Mouse (Mus musculus): Measurements from ENCODE around the gene Igsf21.
A peak's percentile ranks its signal among the peaks of the same experiment; 100 is the strongest.

The Igsf21 gene

GRCm38 (mm10) chr4:140192276-140193002 is 54.1 kb downstream of the Igsf21 start:
- DNase-seq = no peak

- DNase-seq = peak; percentile 55
These were observed 57.0 kb downstream of the Igsf21 start for GRCm38 (mm10) chr4:140189601-140190000.

- no peak for DNase-seq
These were observed 58.0 kb downstream of the Igsf21 start for GRCm38 (mm10) chr4:140188626-140189025.

DNA sequence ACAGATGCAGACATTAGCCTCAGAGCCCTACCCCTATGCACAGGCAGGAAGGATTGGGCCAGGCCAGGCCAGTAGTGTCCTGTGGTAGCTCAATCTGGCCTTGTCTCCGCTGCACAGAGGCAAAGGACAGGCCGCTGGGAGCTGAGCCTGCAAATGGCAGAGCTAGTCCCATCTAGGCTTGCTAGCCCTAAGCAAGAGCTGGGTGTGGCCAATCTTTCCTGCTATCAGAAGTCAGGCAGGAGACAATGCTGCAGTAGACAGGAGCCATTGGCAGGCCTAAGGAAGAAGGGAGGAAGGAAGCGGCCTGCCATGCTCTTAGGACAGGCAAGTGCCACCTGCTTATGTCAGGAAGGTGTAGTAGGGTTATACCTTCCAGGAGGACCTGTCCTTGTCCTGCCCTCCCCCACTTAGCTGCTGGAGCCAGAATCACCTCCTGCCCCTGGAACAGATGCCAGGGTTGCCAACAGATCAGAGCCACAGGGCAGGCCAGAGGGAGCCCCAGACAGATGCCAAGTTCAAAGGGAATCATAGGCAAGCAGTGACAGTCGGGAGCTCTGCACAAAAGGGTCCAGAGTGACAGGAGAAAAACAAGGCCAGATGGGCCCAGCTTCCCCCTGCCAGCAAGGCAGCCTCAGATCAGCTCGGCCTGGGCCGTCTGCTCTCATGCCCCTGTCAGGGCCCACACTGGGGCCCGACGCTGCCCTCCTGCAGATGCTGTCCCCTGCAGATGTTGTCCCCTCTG is 59.0 kb downstream of the Igsf21 start:
- no peak for DNase-seq

- DNase-seq = no peak
These were observed 67.0 kb downstream of the Igsf21 start for GRCm38 (mm10) chr4:140179576-140179975.

DNA sequence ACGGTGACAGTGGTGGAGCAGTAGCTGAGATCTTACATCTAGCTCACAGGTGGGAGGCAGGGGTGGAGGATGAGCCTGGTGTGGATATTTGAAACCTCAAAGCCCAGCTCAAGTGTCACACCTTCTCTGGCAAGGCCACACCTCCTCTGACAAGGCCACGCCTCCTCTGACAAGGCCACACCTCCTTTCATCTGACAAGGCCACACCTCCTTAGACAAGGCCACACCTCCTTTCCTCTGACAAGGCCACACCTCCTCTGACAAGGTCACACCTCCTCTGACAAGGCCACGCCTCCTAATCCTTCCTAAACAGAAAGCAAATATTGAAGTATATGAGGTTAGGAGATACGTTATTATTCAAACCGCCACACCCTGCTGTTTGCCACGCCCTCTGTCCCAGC is 69.5 kb downstream of the Igsf21 start:
- no peak for DNase-seq

DNA sequence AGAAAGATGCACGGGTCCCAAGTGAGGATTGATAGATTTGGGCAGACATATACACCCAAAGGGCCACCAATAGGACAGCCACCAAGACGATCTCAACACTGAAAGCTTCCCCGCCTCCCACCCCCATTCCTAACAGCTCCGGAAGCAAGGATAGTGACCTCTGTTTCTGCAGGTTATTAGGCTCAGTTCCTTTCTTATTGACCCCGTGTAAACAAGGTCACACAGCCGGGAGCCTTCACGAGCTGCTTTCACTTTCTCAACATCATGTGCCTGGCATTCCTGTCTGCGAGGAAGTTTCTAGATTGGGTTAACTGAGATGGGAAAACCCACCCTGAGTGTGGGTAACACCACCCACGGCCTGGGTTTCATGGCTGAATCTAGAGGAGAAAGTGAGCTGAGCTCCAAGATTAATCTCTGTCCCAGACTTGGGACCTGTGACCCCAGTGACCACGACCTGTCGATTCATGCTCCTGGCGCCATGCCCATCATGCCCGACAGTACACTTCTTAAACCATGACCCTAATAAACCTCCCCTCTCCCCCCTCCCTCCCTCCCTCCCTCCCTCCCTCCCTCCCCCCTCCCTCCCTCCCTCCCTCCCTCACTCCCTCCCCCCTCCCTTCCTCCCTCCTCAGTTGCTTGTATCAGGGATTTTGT is 72.7 kb downstream of the Igsf21 start:
- no peak for DNase-seq

DNA sequence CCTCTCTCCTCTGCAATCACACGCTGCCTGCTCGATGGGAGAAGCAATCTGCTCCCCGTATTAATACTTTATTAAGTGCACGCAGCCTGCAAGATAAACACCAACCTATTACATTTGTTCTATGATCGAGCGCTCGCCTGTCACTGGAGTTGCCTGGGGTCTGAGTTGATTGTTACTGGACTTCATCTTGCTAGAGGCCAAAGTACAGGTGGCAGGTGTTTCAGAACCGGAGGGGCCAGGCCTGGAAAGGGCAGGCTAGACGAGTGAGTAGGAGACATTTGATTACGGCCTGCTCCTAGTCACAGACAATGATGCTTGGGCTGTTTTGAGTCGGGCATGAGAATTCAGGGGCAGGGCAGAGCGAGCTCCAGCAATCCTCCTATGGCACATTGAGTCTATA is 73.5 kb downstream of the Igsf21 start:
- DNase-seq = no peak

DNA sequence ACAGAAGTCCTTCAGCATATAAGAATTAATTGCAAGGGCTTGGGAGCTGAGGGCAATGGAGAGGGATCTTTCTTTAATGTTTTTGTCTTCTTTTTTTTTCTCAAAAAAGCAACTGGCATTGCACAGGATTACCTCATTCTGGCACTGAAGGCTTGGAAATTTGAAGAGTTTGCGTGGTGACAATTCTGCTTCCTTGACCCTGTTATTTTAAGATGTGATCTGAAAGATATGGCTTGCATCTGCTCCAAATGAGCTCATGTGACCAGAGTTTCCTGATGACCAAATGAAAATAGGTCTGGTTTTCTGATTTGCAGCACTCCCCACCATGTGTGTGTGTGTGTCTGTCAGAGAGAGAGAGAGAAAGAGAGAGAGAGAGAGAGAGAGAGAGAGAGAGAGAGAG is 74.7 kb downstream of the Igsf21 start:
- DNase-seq = no peak

DNA sequence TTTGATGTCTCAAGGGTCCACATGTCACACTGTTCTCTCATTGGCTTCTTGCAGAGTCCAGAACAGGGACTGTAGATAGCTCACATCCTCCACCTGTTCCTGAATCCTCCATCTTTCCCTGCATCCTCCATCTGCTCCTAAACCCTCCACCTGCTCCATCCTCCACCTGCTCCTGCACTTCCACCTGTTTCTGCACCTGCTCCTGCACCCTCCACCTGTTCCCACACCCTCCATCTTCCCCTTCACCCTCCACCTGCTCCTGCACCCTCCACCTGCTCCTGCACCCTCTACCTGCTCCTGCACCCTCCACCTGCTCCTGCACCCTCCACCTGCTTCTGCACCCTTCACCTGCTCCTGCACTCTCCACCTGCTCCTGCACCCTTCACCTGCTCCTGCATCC is 75.4 kb downstream of the Igsf21 start:
- DNase-seq = no peak

DNA sequence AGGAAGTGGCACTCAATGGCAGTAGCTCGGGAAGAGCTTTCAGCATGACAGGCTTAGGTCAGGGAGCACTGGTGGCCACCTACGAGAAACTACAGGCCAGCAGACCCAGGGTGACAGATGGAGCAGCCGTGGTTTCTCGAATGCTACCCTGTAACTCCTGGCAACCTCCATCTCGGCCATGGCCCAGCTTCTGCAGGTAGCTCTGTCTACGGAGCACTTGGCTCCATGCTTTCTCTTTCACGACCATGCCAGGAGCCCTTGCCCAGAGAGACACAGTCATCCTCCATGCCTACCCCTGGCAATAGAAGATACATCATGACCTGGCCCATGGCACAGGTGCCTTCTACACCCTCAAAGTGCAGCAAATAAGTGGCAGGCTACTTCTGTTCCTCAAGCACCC is 80.7 kb downstream of the Igsf21 start:
- DNase-seq = no peak

GRCm38 (mm10) chr4:140164662-140165061 is 81.9 kb downstream of the Igsf21 start:
- no peak for DNase-seq

DNA sequence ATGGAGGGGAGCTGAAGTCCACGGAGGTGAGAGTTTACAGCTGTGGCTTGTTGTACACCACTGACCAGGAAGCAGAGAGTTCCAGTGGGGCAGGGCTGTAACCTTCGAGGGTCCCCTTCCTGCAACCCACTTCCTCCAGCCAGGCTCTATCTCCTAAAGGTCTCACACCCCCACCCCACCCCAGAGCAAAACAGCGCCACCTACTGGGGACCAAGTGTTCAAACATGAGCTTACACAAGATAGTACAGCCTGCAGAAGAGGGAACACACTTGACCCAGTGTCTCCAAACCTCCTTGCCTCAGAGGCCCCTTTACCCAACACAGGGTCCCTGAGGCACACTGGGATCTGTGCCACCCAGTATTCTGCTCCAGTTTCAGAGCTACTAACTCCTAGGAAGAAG is 87.0 kb downstream of the Igsf21 start:
- no peak for DNase-seq

- no peak for DNase-seq
These were observed 91.6 kb downstream of the Igsf21 start for GRCm38 (mm10) chr4:140154899-140155463.

DNA sequence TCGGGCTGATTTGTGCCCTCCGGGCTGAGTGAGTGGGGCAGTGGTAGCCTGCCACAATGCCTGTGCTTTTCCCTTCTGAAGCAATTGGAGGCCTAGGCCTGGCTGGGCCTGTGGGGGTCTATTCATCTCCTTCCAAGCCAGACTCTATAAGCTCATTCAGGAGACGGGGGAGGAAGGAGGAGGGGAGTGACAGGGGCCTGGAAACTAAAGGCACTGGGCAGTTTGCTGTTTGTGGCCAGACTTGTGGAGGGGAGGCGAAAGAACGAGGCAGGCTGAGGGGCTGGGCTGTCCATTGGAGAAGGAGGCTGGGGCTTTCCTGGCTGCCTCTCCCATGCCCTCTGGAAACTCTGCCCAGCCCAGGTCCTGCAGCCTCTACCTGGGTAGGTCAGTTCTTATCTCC is 92.1 kb downstream of the Igsf21 start:
- DNase-seq = no peak

GRCm38 (mm10) chr4:140153711-140154114 is 92.9 kb downstream of the Igsf21 start:
- no peak for DNase-seq

- peak; percentile 59 for DNase-seq
These were observed 93.5 kb downstream of the Igsf21 start for GRCm38 (mm10) chr4:140153101-140153500.

DNA sequence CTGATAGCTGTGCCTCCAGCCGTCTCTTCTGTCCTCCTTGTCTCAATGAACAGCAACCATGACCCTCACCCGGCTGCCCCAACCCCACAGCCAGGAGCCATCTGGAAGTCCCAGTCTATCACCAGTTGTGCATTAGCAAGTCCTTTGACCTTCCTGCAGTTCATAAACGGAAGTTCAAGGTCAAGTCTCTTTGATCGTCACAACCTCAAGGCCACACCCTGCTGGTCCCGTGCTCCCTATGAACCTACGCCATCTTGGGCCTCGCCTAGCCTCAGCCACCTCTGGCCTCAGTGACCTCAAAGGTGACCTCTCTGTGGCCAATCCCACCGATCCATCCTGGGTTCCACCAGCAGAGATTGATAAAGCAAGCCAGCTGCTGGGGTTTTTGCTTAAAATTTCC is 96.9 kb downstream of the Igsf21 start:
- no peak for DNase-seq

DNA sequence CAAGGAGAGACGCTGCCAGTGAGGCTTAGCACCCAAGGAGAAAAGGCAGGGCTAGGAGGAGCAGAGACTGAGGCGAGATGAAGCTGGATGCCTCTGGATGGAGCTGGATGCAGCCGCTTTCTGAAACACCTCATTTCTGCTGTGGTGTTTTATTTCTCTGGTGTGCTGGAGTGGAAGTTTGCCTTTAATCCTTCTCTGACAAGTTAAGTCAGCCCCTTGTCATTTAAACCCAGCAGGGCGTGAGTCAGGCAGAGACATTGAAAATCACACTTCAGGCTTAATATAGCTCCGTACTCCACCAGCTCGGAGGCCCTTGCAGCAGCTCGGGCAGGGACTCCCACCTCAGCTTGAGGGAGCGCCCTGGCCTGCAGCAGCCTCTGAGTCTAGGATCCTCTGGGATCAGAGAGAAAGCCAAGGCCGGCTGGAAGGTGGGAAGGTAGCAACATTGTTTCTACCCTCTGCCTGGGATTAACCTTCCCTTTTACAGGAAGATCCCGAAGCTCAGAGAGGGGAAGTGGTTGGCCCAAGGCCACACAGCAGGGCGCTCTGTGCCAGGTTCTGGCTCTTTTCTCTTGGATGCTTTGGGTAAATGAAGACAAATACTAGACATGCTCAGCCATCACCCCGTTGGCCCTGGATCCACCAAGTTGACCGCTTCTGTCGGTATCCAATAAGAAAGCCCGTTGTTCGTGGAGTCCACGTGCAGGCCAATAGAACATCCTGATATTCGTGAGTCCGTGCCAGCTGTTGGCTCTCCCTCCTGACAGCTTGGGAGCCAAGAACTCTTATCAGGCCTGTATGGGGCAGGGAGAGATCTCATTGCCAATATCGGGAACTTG is 98.5 kb downstream of the Igsf21 start:
- DNase-seq = no peak

DNA sequence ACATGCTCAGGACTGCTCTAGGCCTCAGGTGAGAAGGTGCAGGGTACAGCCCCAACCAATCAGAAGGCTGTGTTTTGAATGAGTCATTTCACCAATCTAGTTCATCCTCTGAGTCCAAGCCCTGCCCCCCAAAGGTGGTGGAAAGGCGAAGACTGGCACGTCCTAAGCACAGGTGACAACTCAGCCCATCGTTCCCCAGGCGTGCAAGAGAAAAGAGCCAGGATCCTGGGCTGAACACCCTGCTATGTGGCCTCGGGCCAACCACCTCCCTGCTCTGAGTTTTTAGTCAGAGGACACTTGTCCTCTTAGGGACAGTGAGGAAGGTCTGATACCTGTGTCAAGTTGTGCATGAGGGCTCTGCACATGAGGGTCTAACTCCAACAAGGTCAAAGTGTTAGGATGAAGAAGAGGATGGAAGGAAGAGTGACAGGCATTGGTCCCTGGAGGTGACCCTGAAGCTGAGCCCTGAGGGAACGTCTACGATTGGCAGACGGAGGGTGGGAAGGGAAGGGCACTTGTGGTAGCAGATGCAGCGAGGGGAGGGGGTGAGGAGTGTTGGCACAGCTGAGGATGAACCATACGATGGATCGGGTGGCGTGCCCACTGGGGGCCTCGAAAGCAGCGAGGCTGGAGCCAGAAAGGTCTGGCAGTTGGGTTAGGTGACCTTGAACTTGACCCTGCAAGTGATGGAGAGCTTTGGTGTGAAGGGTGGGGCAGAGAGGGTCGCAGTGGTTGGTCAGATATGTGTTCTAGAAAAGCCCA is 99.3 kb downstream of the Igsf21 start:
- no peak for DNase-seq

DNA sequence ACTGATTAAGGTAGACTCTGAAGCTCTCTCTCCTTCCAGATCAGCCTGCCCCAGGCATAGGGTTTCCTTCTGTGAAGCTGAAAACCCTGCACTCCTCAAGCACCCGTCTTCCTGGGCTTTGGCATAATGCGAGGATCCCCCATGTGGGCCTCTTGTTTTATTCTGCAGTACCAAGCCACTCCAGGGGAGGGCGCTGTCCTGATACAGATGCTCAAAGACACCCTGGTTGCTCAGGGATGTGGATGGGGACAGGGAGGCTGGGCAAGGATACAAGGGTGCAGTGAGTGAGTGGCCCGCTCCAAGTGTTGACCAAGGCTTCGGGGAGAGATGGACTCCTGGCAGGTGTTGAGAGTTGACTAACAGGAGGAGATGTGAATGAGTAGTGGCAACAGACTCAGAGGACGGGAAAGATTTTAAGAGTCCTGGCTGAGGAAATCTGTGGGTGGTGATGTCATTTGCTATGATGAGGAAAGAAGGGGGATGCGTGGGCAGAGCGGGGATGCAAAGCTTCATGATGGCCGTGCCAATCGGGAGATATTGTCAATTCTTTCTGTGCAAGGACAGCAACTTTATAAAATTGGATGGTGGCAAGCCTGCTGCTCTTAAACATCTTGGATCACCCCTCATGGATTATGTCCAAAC is 102.6 kb downstream of the Igsf21 start:
- peak; percentile 31 for DNase-seq

Data from right cerebral cortex, postnatal 14 days (tissue).